Mouse (Mus musculus) hematopoietic multipotent progenitor cell, adult 10-12 weeks (in vitro differentiated cells): ENCODE measurements around the gene Epha10. TPM values are rescaled to one million over a fixed set of nuclear protein-coding genes. Genes with fewer than 3 reads are reported as not detected.

ENCODE experiments used
- polyA plus RNA-seq: library from polyadenylated mRNA; stranded (reverse); fragments of >175 nt; gene quantifications from 2 replicates; pipeline ENCODE4 v1.2.3, GENCODE M21; 2012; ENCODE audit warnings: low replicate concordance

Gene Epha10
- polyA plus RNA-seq = not detected in 2 replicates

DNA sequence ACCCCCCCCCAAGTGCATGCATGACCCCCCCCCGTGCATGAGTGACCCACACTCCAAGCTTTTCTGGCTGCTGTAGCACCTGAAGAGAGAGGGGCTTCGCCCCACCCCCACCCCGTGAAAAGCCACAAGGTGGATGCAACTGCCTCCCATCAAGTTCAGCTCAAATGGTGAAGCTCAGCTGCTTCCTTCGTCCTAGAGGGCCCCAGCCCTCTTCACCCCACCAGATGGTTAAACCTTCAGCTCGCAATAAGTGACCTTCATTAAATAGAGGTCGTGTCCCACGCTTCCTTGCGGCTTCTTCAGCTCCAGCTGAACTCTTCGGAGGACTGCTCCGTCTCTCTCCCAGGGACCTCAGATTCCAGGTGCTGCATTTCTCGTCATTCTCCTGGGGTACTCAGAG lies at the start of gene Epha10:
Gene Epha10, plus strand, starts transcription at position 301 of the 400 bp plus-strand sequence.

GRCm38 (mm10) chr4:124850261-124850913 lies 30.3 kb upstream of the Epha10 start, which contains the start of gene Yrdc:
Gene Yrdc, plus strand, starts transcription at chr4:124850679.

GRCm38 (mm10) chr4:124850933-124851658 lies 29.6 kb upstream of the Epha10 start, which contains the start of gene 1110065P20Rik:
Gene 1110065P20Rik, minus strand, starts transcription at chr4:124851196.

DNA sequence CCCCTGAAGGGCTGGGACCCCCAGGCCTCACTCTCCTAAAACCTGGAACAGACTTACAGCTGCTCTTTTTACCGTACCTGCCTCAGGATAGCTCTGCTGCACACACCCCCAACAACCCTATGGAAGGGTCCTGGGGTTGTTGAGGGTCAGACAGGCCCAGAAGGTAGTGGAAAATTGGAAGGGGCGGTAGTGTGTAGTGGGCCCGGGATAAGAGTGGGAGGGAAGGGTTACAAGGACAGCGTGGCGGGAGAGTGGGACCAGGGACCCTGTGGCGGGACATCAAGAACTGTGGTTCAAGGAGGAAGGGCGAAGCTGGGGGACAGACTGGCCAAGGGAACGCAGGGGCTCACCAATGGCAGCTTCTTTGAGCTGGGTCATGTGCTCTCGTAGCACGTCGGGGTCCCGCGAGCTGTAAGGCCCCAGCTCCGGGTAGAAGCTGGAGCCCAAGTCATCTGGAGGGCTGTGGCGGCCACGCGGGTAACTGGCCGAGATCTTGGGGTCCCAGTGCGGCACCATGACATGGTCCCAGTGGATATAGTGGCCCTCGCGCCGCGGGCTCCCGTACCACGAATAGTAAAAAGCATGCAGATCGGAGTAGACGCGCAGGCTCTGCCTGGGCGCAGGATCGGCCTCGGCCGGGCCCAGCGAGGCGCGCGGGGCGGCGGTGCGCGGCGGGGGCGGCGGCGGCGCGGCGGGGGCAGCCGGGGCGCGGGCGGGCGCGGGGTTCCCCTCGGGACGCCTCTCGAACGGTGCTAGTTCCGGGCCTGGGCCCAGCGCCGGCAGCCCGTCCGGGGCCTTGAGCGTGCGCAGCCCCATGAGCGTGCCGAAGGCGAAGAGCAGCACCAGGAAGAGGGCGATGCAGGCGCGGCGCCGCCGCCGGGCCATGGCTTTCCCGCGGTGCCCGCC lies 19.2 kb upstream of the Epha10 start, which contains the start of gene Maneal:
Gene Maneal, minus strand, starts transcription at position 889 of the 906 bp plus-strand sequence.

DNA sequence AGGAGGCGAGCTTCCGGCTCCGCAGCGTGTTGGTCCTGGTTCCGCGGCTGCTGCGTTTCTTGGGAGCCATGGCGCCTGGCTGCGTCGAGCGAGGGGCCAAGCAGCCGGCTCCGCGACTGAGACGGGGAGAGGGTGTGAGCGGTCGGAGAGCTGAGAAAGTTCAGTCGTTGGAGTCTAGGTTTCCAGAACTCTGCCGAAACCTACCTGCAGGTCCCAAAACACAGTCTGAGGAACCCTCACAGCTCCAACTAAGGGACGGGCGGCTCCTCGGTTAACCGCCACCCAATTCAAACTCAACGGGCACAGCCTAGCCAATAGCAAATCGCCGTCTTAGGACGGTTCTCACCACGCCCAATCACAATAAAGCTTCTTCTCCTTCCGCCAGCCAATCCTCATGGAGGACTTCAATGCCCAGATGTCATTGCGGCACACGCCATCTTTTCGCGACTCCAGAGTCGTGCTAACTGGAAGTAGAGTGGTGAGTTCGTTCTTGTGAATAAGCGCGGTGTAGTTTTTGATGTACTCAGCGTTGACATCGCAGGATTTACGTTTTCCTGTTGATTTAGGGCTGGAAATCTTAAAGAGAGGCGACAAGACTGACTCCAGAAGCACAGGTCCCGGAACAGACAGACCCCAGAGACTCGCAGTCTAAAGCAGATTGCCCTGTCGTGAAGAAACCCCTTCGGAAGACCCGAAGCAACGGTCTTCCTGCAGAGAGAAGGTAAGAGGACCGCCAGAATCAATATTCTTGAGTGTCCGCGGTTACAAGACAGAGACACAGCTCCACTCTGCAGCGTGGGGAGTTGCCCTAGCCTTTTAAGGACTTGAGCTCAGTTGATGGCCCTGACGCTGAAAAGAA lies 56.1 kb downstream of the Epha10 start, which contains the start of gene 9930104L06Rik:
Gene 9930104L06Rik, plus strand, starts transcription at position 436 of the 859 bp plus-strand sequence.

GRCm38 (mm10) chr4:124939211-124939610 lies 58.5 kb downstream of the Epha10 start, which contains the start of gene Cdca8:
Gene Cdca8, minus strand, starts transcription at chr4:124939311.

Other genes with a start within 250 kb of the Epha10 start
- 0.02 TPM in 1 of 2 replicates, not detected in the other for gene Pou3f1, start 224.1 kb upstream of the Epha10 start, polyA plus RNA-seq
- gene Utp11, start 187.3 kb upstream of the Epha10 start, polyA plus RNA-seq = 1.2 and 7.8 TPM in 2 replicates
- 17.6 and 33.3 TPM in 2 replicates for gene Fhl3, start 180.2 kb upstream of the Epha10 start, polyA plus RNA-seq
- gene Sf3a3, start 166.1 kb upstream of the Epha10 start, polyA plus RNA-seq = 20.3 and 20.4 TPM in 2 replicates
- gene Inpp5b, start 139.0 kb upstream of the Epha10 start, polyA plus RNA-seq = 17.0 and 19.0 TPM in 2 replicates
- gene Mtf1, start 78.8 kb upstream of the Epha10 start, polyA plus RNA-seq = 9.3 and 10.7 TPM in 2 replicates
- 9.8 and 17.4 TPM in 2 replicates for gene Yrdc, start 30.2 kb upstream of the Epha10 start, polyA plus RNA-seq
- gene 1110065P20Rik, start 29.7 kb upstream of the Epha10 start, polyA plus RNA-seq = 9.1 and 20.3 TPM in 2 replicates
- gene Maneal, start 18.7 kb upstream of the Epha10 start, polyA plus RNA-seq = 0.52 and 1.3 TPM in 2 replicates
- gene 9930104L06Rik, start 56.1 kb downstream of the Epha10 start, polyA plus RNA-seq = 2.3 and 7.6 TPM in 2 replicates
- 17.1 and 23.0 TPM in 2 replicates for gene Cdca8, start 58.4 kb downstream of the Epha10 start, polyA plus RNA-seq
- gene Rspo1, start 105.5 kb downstream of the Epha10 start, polyA plus RNA-seq = 0.97 and 8.7 TPM in 2 replicates
- gene Gnl2, start 135.7 kb downstream of the Epha10 start, polyA plus RNA-seq = 11.4 and 25.1 TPM in 2 replicates
- not detected in 2 replicates for gene Dnali1, start 184.8 kb downstream of the Epha10 start, polyA plus RNA-seq
- gene Snip1, start 185.8 kb downstream of the Epha10 start, polyA plus RNA-seq = 18.6 and 30.8 TPM in 2 replicates
- gene Meaf6, start 204.2 kb downstream of the Epha10 start, polyA plus RNA-seq = 16.5 and 62.0 TPM in 2 replicates
- gene Zc3h12a, start 246.9 kb downstream of the Epha10 start, polyA plus RNA-seq = 46.0 and 88.8 TPM in 2 replicates